Mouse (Mus musculus) liver (tissue): ENCODE measurements at regions not wholly inside any gene's neighbourhood (a gene's known extent, or its start where the extent isn't known, plus 50 kb on each side); places are given as distances from the start of the nearest gene placed in this dataset.
"Not testable (repeated sequence)": the region's sequence is repeated elsewhere in the genome, so short reads cannot be mapped to it uniquely, and the experiment has no call there.

Source experiments
- DNase-seq: peaks from one replicate; pipeline ENCODE4 v3.0.0-alpha.2; 2020; ENCODE audit warnings: mixed read lengths

DNA sequence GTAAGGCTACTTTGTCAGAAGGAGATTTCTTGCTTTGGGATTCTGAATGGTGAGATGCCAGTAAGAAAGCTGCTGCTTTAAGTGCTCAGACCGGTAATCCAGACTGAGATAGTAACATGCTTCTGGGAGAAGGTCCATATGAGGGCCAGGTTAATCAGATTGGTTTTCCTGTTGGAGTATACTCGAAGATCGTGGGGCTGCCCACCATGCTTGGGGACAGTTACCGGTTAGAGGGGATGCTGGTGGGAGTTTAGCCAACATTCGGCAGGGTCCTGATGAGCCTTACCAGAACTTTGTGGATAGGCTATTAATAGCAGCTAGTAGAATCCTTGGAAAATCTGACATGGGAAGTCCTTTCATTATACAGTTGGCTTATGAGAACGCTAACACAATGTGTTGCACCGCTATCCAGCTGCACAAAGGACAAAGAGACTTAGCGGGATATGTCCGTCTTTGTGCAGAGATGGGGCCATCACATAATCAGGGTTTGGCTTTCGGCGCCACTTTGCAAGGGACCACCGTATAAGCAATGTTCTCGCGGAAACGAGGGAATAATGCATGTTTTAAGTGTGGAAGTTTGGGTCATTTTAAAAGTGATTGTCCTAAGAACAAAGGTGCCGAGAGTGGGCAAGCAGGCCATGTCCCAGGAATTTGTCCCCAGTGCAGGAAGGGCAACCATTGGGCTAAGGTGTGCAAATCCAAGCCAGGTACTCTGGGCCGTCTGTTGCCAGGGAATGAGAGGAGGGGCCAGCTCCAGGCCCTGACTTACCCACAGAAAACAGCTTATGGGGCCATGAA lies 75.4 kb upstream of the Lemd2 start:
- DNase-seq = not testable (repeated sequence)

DNA sequence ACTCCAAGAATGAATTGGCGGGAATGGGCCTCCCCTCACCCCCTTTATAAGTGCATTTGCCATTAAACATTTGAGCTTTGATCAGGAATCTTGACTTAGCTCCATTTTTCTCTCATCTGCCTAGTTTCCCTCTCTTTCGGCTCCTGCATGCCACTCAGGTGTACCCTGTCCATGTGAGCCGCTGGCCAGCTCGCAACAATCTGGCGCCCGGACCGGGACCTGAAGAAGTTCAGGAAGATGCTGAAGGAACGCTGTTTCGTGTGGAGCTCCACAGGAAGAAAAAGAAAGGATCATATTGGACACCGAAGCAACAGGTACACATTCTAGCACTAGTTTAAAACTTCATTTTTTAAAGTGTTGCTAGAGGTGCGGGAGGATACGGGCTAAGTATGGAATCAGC lies 73.5 kb upstream of the Lemd2 start:
- DNase-seq = not testable (repeated sequence)

GRCm38 (mm10) chr17:27271756-27272155 lies 67.5 kb upstream of the Lemd2 start:
- not testable (repeated sequence) for DNase-seq

- not testable (repeated sequence) for DNase-seq
Observed at GRCm38 (mm10) chr17:27270776-27271175, 66.5 kb upstream of the Lemd2 start.

GRCm38 (mm10) chr17:27264607-27265006 lies 60.3 kb upstream of the Lemd2 start:
- DNase-seq = not testable (repeated sequence)

- DNase-seq = no peak
Observed at GRCm38 (mm10) chr17:27262607-27263006, 58.3 kb upstream of the Lemd2 start.

DNA sequence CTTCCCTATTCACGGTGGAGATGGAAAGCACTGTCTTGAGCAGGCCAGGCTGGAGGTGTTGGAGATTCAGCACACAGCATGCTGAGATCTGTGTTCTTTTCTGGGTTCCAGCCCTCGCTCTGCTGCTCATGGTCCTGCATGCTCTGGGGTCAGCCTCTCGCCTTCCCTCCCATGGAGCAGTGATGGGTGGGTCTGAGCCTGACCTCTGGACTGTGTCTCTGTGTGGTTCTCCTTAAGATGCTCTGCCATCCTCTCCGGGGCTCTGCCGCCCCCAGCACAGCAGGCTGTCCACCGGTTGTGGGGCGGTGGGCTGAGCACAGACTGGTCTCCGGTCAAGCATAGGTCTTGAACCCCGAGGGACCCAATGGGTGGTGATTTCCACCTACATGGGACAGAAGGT lies 57.7 kb upstream of the Lemd2 start:
- DNase-seq = no peak

- no peak for DNase-seq
Observed at GRCm38 (mm10) chr17:27261251-27261650, 57.0 kb upstream of the Lemd2 start.

DNA sequence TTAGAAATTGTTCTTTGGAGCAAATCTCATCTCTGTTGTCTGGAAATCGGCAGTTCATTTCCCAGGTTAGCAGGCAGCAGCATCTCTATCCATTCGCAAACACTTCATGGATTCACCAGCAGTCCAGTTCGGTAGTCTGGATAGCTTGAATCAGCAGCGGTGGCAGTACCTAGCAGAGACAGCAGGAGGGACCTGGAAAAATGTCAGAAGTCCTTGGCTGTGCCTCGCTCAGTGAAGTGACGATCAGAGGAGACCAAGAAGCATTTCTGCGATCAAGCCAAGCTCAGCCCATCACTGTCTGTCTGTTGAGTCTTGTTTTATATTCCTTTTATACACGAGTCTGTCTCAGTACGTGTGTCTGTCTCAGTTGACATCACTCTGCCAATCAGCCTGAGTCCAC lies 55.8 kb upstream of the Lemd2 start:
- no peak for DNase-seq

- no peak for DNase-seq
Observed at GRCm38 (mm10) chr17:27257345-27257744, 53.1 kb upstream of the Lemd2 start.

- DNase-seq = no peak
Observed at GRCm38 (mm10) chr17:27255804-27256203, 51.5 kb upstream of the Lemd2 start.
